ENCODE assay signal across 8 mouse cellular contexts in genomic region chr10:125966481-125967251, GRCm38 (mm10). TPM values are rescaled to one million over a fixed set of nuclear protein-coding genes. Genes with fewer than 3 reads are reported as not detected.
A peak's percentile ranks its signal among the peaks of the same experiment; 100 is the strongest.
DNase-seq lines count a peak whose midpoint lies in the region; ATAC-seq and TF ChIP-seq lines count a peak whose summit lies in the region.

No protein-coding gene starts in this region.

- WGBS in spleen, adult 2 months: 2% methylated on average over 59 of the region's 59 CpGs
- under 1% methylated on average over 59 of the region's 59 CpGs for WGBS in lung, embryonic 14.5 days
- under 1% methylated on average over 57 of the region's 59 CpGs for WGBS in neural tube, embryonic 14.5 days

- H3K27me3 ChIP-seq in spleen, adult 2 months (ENCODE audit: control insufficient read depth, insufficient read depth, low read length): peaks cover 7% of the 10 kb centered on the region
- no peaks in the 10 kb centered on the region for H3K27me3 ChIP-seq in lung, embryonic 14.5 days (ENCODE audit: insufficient read depth, low read length)
- no peaks in the 10 kb centered on the region for H3K27me3 ChIP-seq in neural tube, embryonic 14.5 days (ENCODE audit: control insufficient read depth, insufficient read depth, low read length)

- no peak for DNase-seq in spleen, adult 2 months (ENCODE audit: low read depth in 1 of 2, low spot score in 2 of 2)
- DNase-seq in spleen, adult 12 weeks (ENCODE audit: low spot score): no peak
- DNase-seq in gastrocnemius, postnatal 4 days (ENCODE audit: low spot score in 2 of 2): peak; percentile 31 to 58
- peak; percentile 60 for DNase-seq in kidney, adult 18-20 months
- peak; percentile 67 for DNase-seq in lung, embryonic 14.5 days
- no peak for DNase-seq in layer of hippocampus, adult 9-10 months (ENCODE audit: low spot score)

- H3K27ac ChIP-seq in spleen, adult 2 months (ENCODE audit: insufficient read depth, low read length): no peak overlapping the region
- peak overlapping the region; percentile 41; the same call in 1 of the 2 replicates for H3K27ac ChIP-seq in cortical plate, adult 2 months (ENCODE audit: insufficient read depth, low read length)
- H3K27ac ChIP-seq in lung, embryonic 14.5 days (ENCODE audit: low read depth): peak overlapping the region; percentile 92
- H3K27ac ChIP-seq in neural tube, embryonic 14.5 days (ENCODE audit: low read depth, low read length): peak overlapping the region; percentile 70

- peak overlapping the region; percentile 94 for H3K9ac ChIP-seq in lung, embryonic 14.5 days
- peak overlapping the region; percentile 72 for H3K9ac ChIP-seq in neural tube, embryonic 14.5 days (replicated peaks; ENCODE audit: low read depth, low read length)

- H3K4me2 ChIP-seq in lung, embryonic 14.5 days: peak overlapping the region; percentile 73
- H3K4me2 ChIP-seq in neural tube, embryonic 14.5 days (ENCODE audit: low read depth, low read length): peak overlapping the region; percentile 99

- no peaks in the 10 kb centered on the region; the same call in 1 of the 2 replicates for H3K4me1 ChIP-seq in spleen, adult 2 months (ENCODE audit: control insufficient read depth, insufficient read depth, insufficient read length)
- H3K4me1 ChIP-seq in cortical plate, adult 2 months (ENCODE audit: control insufficient read depth, insufficient read depth, low read length): no peaks in the 10 kb centered on the region
- peaks cover 5% of the 10 kb centered on the region; the same call in 1 of the 2 replicates for H3K4me1 ChIP-seq in lung, embryonic 14.5 days (ENCODE audit: insufficient read depth)
- peaks cover 24% of the 10 kb centered on the region; the same call in 1 of the 2 replicates for H3K4me1 ChIP-seq in neural tube, embryonic 14.5 days (ENCODE audit: control insufficient read depth, insufficient read depth, low read length)

- H3K4me3 ChIP-seq in spleen, adult 2 months (ENCODE audit: extremely low read depth, insufficient read depth, insufficient read length): peak overlapping the region; percentile 60
- peak overlapping the region; percentile 44 for H3K4me3 ChIP-seq in cortical plate, adult 2 months (ENCODE audit: insufficient read depth, low read length)
- peak overlapping the region; percentile 87 for H3K4me3 ChIP-seq in lung, embryonic 14.5 days (ENCODE audit: low read depth, low read length)
- H3K4me3 ChIP-seq in neural tube, embryonic 14.5 days (ENCODE audit: low read depth, low read length): peak overlapping the region; percentile 89

- peak; percentile 57 for ATAC-seq in lung, embryonic 14.5 days (ENCODE audit: insufficient read depth)
- peak; percentile 72 for ATAC-seq in neural tube, embryonic 14.5 days (ENCODE audit: low read depth)

- no peaks in the 10 kb centered on the region for H3K9me3 ChIP-seq in lung, embryonic 14.5 days (ENCODE audit: low read depth, low read length)
- no peaks in the 10 kb centered on the region for H3K9me3 ChIP-seq in neural tube, embryonic 14.5 days (ENCODE audit: control insufficient read depth, low read length)

- TF ChIP-seq CTCF in spleen, adult 2 months (IDR thresholded peaks at IDR 0.05; ENCODE audit: extremely low read depth, insufficient read depth, insufficient read length, insufficient replicate concordance): no peak
- no peak for TF ChIP-seq CTCF in cortical plate, adult 2 months (IDR thresholded peaks at IDR 0.05; ENCODE audit: extremely low read depth, insufficient read depth, low read length)
- TF ChIP-seq CTCF in lung, embryonic 14.5 days (IDR thresholded peaks at IDR 0.05; ENCODE audit: low read depth): no peak

- no peaks in the 10 kb centered on the region for H3K36me3 ChIP-seq in spleen, adult 2 months (ENCODE audit: control insufficient read depth, insufficient read depth, low read length)
- H3K36me3 ChIP-seq in lung, embryonic 14.5 days (ENCODE audit: insufficient read depth): no peaks in the 10 kb centered on the region
- H3K36me3 ChIP-seq in neural tube, embryonic 14.5 days (ENCODE audit: control insufficient read depth, insufficient read depth, low read length): no peaks in the 10 kb centered on the region

- no peak for TF ChIP-seq POLR2A in spleen, adult 2 months (IDR thresholded peaks at IDR 0.05; ENCODE audit: low read depth, low read length)
- TF ChIP-seq POLR2A in cortical plate, adult 2 months (IDR thresholded peaks at IDR 0.05; ENCODE audit: extremely low read depth, insufficient read depth, low read length): no peak

RNA-seq across cellular contexts. Expression of gene Lrig3, which starts 0.7 kb away (rescaled TPM):
- polyA plus RNA-seq in spleen, adult 2 months (2012; rRNA removed): 1.4 TPM in 2 replicates
- 1.6 and 2.1 TPM in 2 replicates for polyA plus RNA-seq in cortical plate, adult 2 months (2012; rRNA removed)
- 10 to 100 TPM; 16.6 to 17.4 TPM for total RNA-seq in gastrocnemius, postnatal 4 days (2021)
- 12.0 and 12.1 TPM in 2 replicates for polyA plus RNA-seq in lung, embryonic 14.5 days (2014; fragmentation: Nextera tagmentation; extraction: Ambion mirVana)
- polyA plus RNA-seq in neural tube, embryonic 14.5 days (2014; fragmentation: Nextera tagmentation; extraction: Ambion mirVana): 1.8 and 4.6 TPM in 2 replicates

Comparison
In these comparisons a context has a peak if more than half of its experiments do, and no peak if none do; other contexts are left out.
1. DNase-seq: peak in gastrocnemius, postnatal 4 days (2 of 2), kidney, adult 18-20 months (single experiment) and lung, embryonic 14.5 days (single experiment); none in spleen, adult 2 months (0 of 2), spleen, adult 12 weeks (single experiment) and layer of hippocampus, adult 9-10 months (single experiment).
2. Peak in every context shown above with its lines, with median percentiles within 50 percentile points of each other: H3K4me3 ChIP-seq.